Mouse (Mus musculus) forebrain, embryonic 10.5 days (tissue): Measurements from ENCODE around the gene Ptpa. TPM values are rescaled to one million over a fixed set of nuclear protein-coding genes. Genes with fewer than 3 reads are reported as not detected.
A peak's percentile ranks its signal among the peaks of the same experiment; 100 is the strongest.

Experiments used
- DNase-seq: peaks from one replicate; pipeline ENCODE4 v3.0.0-alpha.2; 2017; ENCODE audit warnings: low spot score; ENCODE audit errors: extremely low spot score
- H3K27ac ChIP-seq: fragments of 300-500 bp; sonication (generic); 2 replicates; pipeline ENCODE4 v1.5.1; 2016; ENCODE audit warnings: mild to moderate bottlenecking
- H3K27me3 ChIP-seq: fragments of 300-500 bp; sonication (generic); 2 replicates; pipeline ENCODE4 v1.6.1; 2016; ENCODE audit warnings: mild to moderate bottlenecking; ENCODE audit not compliant: poor library complexity, severe bottlenecking
- H3K36me3 ChIP-seq: fragments of 300-500 bp; sonication (generic); replicated peaks from 2 replicates; pipeline ENCODE4 v1.6.1; 2016; ENCODE audit warnings: mild to moderate bottlenecking, moderate library complexity
- H3K4me1 ChIP-seq: fragments of 300-500 bp; sonication (generic); 2 replicates; pipeline ENCODE4 v1.6.1; 2016
- H3K4me3 ChIP-seq: fragments of 300-500 bp; sonication (generic); 2 replicates; pipeline ENCODE4 v1.5.1; 2016; ENCODE audit warnings: mild to moderate bottlenecking, moderate library complexity
- H3K9me3 ChIP-seq: fragments of 300-500 bp; sonication (generic); 2 replicates; pipeline ENCODE4 v1.6.1; 2016; ENCODE audit warnings: mild to moderate bottlenecking, moderate library complexity
- WGBS: fragments of 180-500 bp; shearing (Covaris S2); methylation state at CpG from one replicate; pipeline ENCODE4 v1.1.7; 2016; 5-methylcytosine and 5-hydroxymethylcytosine counted together
- polyA plus RNA-seq: library from polyadenylated mRNA; unstranded; fragments of >200 nt; fragmentation: Nextera tagmentation; extraction: Ambion mirVana; gene quantifications from 2 replicates; pipeline ENCODE4 v1.2.1, GENCODE M21; 2016

Ptpa gene
- polyA plus RNA-seq = 149 and 165 TPM in 2 replicates

DNA sequence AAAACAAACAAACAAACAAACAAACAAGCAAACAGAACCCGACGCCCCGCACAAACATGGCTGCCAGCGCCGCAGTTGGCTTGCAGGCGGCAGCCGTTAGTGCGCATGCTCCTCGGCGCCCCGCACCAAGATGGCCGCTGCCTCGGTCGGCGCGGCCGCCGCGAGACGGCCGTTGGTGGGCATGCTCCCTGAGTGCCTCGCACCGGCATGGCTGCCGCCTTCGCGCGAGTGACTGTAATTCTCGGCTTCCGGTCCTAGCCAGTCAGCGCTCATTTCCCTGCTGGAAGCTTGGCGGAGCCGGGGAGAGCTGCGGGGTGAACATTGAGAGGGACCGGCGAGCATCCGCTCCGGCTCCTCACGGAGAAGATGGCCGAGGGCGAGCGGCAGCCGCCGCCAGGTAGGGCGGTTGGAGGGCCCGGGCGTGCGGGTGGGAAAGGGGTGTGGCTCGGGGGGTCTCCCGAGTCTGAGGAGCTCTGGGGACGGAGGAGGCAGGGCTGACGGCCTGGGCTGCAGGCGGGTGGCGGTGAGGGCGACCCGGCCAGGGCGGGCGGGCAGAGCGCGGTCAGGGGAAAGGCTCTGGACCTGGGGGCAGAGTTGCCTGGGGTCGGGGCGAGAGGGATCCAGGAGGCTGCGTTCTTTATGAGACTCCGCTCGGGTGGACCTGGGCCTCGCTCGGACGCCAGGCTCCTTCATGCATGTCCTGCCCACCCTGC is at the start of gene Ptpa:
Ptpa (plus strand) TSS at position 104 of the 713 bp plus-strand sequence.
- Histone ChIP-seq H3K36me3 (peaks cover 14% of the 10 kb centered on the region), H3K27ac (peak within 1 kb of the TSS; percentile 99), H3K4me1 (peaks cover 55% of the 10 kb centered on the region), H3K9me3 (no peaks in the 10 kb centered on the region), H3K4me3 (peak within 1 kb of the TSS; percentile 89), H3K27me3 (peaks cover 23% of the 10 kb centered on the region)
- WGBS = under 1% methylated on average over 67 of the region's 67 CpGs
- peak; percentile 92 for DNase-seq

DNA sequence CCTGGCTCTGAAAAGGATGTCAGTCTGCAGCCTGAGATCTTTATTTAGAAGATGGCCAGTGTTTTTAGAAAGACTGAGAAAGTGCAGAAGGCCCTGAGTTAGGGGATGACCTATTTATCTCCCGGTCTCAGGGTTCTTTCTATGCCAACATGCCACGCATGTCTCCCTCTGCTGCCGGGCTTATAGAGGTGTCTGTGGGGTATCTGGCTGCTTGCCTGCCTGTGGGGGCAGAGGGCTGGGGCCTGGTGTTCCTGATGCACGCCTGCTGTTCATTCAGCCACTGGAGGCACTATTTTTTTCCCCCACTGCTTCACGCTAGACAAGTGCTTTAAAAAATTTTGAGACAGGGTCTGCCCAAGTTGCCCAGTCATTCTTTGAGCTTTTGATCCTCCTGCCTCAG is 49.6 kb upstream of the Ptpa start:
- peaks cover 52% of the 10 kb centered on the region for H3K36me3 ChIP-seq
- DNase-seq = no peak
- H3K4me1 ChIP-seq = peaks cover 18% of the 10 kb centered on the region
- 0 out of 2 replicates have a peak overlapping the region, but pooled peaks have one; percentile 5 for H3K4me3 ChIP-seq
- no peaks in the 10 kb centered on the region for H3K27me3 ChIP-seq
- H3K9me3 ChIP-seq = no peaks in the 10 kb centered on the region
- no peak overlapping the region for H3K27ac ChIP-seq
- 82% methylated on average over 5 of the region's 5 CpGs for WGBS

DNA sequence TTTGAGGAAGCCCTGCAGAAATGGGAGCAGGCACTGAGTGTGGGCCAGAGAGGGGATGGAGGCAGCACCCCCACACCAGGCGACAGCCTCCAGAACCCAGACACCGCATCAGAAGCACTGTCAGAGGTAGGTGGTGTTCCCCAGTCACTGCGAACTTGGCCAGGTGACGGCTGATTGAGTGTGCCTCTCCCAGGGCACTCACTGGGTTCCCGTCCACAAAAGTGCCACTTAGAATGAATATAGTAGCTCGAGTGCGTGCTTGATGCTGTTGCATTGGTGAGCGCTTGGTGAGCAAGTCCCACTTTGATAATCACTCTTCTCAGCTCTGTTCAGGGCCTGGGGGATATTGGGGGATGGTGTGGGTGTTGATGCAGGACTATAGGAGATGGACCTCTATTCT is 44.3 kb upstream of the Ptpa start:
- no peak overlapping the region for H3K4me3 ChIP-seq
- DNase-seq = no peak
- no peaks in the 10 kb centered on the region for H3K27me3 ChIP-seq
- no peaks in the 10 kb centered on the region for H3K9me3 ChIP-seq
- H3K4me1 ChIP-seq = no peaks in the 10 kb centered on the region
- H3K27ac ChIP-seq = no peak overlapping the region
- WGBS = 95% methylated on average over 8 of the region's 8 CpGs
- H3K36me3 ChIP-seq = peaks cover 98% of the 10 kb centered on the region

DNA sequence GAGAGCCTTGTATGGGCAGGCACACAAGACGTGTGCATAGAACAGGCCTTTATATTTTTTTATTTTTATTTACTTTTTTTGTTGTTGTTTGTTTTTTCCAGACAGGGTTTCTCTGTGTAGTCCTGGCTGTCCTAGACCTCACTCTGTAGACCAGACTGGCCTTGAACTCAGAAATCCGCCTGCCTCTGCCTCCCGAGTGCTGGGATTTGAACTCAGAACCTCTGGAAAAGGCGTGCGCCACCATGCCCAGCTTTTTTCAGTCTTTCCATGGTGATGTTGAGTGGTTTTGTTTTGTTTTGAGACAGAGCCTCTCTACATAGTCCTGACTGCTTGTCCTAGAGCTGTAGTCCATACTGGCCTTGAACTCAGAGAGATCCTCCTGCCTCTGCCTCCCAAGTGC is 43.1 kb upstream of the Ptpa start:
- Histone ChIP-seq H3K4me3 (no peak overlapping the region), H3K36me3 (peaks cover 98% of the 10 kb centered on the region), H3K27me3 (no peaks in the 10 kb centered on the region), H3K4me1 (no peaks in the 10 kb centered on the region), H3K27ac (no peak overlapping the region), H3K9me3 (no peaks in the 10 kb centered on the region)
- DNase-seq = no peak
- 95% methylated on average over 5 of the region's 5 CpGs for WGBS

DNA sequence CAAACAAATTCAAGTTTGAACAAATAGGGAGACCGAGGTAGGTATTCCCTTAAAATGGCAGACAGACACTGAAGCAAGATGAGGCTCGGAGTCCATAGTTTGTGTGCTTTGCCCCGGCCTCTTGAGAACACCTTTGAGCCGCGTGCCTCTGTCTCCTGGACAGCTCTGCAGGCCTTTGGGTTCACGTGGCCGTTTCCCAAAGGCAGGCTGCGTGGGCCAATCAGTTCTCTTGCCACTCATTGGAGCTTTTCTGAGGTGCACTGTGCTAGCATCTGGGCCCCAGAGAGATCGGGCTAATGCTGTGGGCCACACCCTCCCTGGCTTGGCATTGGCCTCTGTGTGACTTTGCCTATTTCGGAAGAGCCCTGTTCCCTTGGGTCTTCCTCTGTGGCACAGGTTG is 39.9 kb upstream of the Ptpa start:
- 93% methylated on average over 10 of the region's 10 CpGs for WGBS
- H3K36me3 ChIP-seq = peaks cover 97% of the 10 kb centered on the region
- DNase-seq = no peak

DNA sequence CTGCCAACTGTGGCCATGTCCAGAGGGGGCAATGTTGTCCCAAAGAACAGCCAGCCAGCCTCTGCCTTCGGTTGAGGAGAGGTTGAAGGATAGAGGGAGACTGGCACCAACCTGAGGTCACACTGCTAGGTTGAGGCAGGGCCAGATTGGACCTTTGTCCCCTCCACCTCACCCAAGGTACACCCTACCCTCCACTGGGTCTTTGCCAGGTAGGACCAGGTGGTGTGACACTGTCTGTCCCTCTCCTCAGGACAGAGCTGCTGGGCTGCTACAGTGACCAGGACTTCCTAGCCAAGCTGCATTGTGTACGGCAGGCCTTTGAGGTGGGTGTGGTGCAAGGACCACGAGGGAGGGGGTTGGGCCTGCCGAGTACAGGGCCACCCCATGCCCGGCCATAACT is 38.1 kb upstream of the Ptpa start:
- no peak overlapping the region for H3K4me3 ChIP-seq
- H3K4me1 ChIP-seq = no peaks in the 10 kb centered on the region
- H3K27me3 ChIP-seq = no peaks in the 10 kb centered on the region
- H3K36me3 ChIP-seq = peaks cover 97% of the 10 kb centered on the region
- 93% methylated on average over 5 of the region's 5 CpGs for WGBS
- H3K9me3 ChIP-seq = no peaks in the 10 kb centered on the region
- H3K27ac ChIP-seq = no peak overlapping the region
- no peak for DNase-seq

More for the DNA sequence above, 39.9 kb upstream of the Ptpa start:
- Histone ChIP-seq H3K4me1 (no peaks in the 10 kb centered on the region), H3K27ac (no peak overlapping the region), H3K4me3 (no peak overlapping the region), H3K9me3 (no peaks in the 10 kb centered on the region), H3K27me3 (no peaks in the 10 kb centered on the region)

DNA sequence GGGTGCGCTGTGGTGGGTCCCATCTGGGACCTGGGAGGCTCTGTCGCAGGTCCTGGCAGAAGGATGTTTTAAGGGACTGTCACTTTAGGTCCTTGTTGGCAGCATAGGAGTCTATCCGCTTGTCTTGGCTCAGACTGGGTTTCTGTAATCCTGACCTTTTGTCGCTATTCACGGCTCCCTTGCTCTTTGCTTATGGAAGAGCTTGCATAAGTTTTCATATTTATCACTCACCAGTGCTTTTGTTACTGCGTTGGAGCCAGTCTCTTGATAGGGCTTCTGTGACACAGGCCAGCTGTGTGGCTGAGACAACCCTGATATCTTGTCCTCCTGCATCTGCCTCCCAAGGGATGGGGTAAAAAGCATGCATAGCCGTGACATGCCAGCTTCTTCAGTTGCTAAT is 36.5 kb upstream of the Ptpa start:
- Histone ChIP-seq H3K36me3 (peaks cover 97% of the 10 kb centered on the region), H3K9me3 (no peaks in the 10 kb centered on the region), H3K4me3 (no peak overlapping the region), H3K27me3 (no peaks in the 10 kb centered on the region), H3K27ac (no peak overlapping the region), H3K4me1 (no peaks in the 10 kb centered on the region)
- DNase-seq = no peak
- WGBS = 94% methylated on average over 7 of the region's 7 CpGs

DNA sequence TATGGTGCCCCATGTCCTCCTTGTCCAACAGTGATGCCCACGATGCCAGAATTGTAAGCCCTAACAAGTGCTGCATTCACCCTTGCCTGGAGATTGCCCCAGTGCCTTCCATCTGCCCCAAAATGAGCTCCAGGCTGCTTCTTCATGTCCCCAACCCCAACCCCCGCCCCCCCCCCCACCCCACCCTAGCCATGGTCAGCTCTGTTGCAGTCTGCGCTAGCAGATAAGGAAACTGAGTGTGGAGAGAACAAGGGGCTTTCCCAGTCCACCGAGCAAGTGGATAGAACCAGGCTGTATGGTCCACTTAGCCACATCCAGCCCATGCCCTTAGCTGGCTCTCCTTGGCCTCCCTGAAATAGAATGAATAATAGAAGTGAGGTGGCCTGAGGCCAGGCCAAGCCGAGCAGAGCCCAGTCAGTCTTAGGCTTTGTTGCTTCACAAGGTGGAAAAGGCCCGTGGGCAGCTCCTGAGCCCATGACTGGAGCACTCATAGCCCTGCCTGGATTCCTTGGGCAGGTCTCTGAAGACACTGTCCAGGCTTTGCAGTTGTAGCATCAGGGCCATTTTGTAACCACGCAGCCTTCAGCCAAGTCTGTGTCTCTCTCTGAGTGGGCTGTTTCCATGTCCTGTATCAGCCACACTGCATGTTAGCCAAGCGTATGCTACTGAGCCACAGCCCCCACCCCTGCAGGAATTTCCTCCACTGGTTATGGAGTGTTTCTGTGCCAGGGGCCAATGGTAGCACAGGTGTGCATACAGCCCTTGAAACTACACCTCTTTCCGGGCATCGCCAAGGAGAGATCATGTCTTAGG is 35.1 kb upstream of the Ptpa start:
- 93% methylated on average over 10 of the region's 10 CpGs for WGBS
- DNase-seq = no peak
- peak overlapping the region; percentile 48; the same call in 1 of the 2 replicates for H3K27ac ChIP-seq
- H3K27me3 ChIP-seq = no peaks in the 10 kb centered on the region
- peaks cover 99% of the 10 kb centered on the region for H3K36me3 ChIP-seq
- no peak overlapping the region for H3K4me3 ChIP-seq
- no peaks in the 10 kb centered on the region for H3K4me1 ChIP-seq
- H3K9me3 ChIP-seq = no peaks in the 10 kb centered on the region

DNA sequence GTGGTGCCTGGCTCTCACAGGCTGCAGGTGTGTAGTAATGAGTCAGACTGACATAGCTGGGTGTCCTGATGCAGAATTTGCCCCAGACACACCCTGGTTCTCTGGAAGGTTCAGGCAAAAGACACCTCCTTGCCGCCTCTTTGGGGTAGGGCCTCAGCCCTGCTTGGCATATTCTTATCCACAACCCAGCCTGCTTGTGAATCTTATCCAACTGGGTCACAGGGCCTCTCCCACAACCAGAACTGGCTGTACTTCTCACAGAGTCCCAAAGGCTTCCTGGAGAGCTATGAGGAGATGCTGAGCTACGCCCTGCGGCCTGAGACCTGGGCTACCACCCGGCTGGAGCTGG is 34.5 kb upstream of the Ptpa start:
- Histone ChIP-seq H3K27me3 (no peaks in the 10 kb centered on the region), H3K9me3 (no peaks in the 10 kb centered on the region), H3K4me3 (no peak overlapping the region), H3K4me1 (no peaks in the 10 kb centered on the region), H3K27ac (peak overlapping the region; percentile 48; the same call in 1 of the 2 replicates), H3K36me3 (peaks cover 94% of the 10 kb centered on the region)
- DNase-seq = no peak
- WGBS = 93% methylated on average over 4 of the region's 4 CpGs

DNA sequence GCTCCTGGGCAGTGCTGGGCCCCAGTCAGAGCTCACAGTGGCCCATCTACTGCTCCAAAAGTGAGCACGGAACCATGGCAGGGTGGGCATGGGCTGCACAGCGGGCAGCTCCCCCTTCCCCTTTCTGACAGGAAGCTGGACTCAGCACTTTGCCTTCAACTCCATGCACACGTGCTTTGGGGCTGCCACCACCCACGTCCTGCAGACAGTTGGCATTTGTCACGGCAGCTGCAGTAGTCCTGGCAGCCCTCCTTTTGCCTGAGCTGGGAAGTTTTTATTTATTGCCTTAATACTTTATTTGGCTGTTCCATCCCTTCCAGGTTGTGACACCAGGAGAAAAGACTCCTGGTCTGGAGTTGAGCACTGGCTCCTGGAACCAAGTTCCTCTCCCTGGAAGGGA is 31.0 kb upstream of the Ptpa start:
- WGBS = 86% methylated on average over 5 of the region's 5 CpGs
- Histone ChIP-seq H3K36me3 (peaks cover 60% of the 10 kb centered on the region), H3K27me3 (no peaks in the 10 kb centered on the region), H3K9me3 (no peaks in the 10 kb centered on the region), H3K27ac (no peak overlapping the region), H3K4me1 (no peaks in the 10 kb centered on the region), H3K4me3 (0 out of 2 replicates have a peak overlapping the region, but pooled peaks have one; percentile 5)
- no peak for DNase-seq

DNA sequence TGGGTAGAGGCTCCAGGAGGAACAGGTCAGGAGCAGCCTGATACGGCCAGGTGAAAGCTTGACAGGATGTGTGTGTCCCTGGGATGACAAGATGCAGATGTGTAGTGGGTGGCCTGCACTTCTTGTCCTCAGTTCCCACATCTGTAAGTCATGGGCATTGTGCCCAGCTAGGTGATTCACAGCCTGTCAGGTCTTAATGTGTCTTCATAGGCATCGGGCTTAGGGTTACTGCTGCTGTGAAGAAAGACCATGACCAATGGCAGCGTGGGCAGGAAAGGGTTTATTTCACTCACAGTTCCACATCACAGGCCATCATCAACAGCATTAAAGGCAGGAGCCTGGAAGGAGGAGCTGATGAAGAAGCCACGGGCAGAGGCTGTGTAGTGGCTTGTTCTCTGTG is 30.2 kb upstream of the Ptpa start:
- no peak overlapping the region for H3K27ac ChIP-seq
- H3K27me3 ChIP-seq = no peaks in the 10 kb centered on the region
- no peak overlapping the region for H3K4me3 ChIP-seq
- H3K4me1 ChIP-seq = peaks cover 1% of the 10 kb centered on the region; the same call in 1 of the 2 replicates
- H3K9me3 ChIP-seq = no peaks in the 10 kb centered on the region
- H3K36me3 ChIP-seq = peaks cover 53% of the 10 kb centered on the region
- 91% methylated on average over 4 of the region's 4 CpGs for WGBS
- no peak for DNase-seq

DNA sequence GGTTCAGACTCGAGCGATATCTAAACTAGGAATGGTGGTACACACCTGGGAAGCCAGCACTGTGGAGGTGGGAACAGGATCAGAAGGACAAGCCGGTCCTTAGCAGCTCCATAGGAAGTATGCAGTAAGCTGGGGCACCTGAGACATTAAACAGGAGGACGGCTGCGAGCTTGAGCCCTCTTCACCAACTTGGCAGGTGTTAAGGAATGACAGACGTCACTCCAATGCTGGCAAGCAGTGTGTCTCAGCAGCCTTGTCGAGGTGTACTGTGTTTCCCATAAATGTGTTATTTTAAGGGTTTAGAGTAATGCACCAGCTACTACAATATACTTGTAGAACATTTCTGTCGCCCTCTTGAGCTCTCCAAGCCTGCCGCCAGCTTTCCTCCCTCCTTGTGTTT is 28.9 kb upstream of the Ptpa start:
- Histone ChIP-seq H3K4me1 (peaks cover 14% of the 10 kb centered on the region), H3K4me3 (no peak overlapping the region), H3K36me3 (peaks cover 39% of the 10 kb centered on the region), H3K27ac (no peak overlapping the region), H3K9me3 (no peaks in the 10 kb centered on the region), H3K27me3 (no peaks in the 10 kb centered on the region)
- DNase-seq = no peak
- WGBS = 90% methylated on average over 9 of the region's 9 CpGs

DNA sequence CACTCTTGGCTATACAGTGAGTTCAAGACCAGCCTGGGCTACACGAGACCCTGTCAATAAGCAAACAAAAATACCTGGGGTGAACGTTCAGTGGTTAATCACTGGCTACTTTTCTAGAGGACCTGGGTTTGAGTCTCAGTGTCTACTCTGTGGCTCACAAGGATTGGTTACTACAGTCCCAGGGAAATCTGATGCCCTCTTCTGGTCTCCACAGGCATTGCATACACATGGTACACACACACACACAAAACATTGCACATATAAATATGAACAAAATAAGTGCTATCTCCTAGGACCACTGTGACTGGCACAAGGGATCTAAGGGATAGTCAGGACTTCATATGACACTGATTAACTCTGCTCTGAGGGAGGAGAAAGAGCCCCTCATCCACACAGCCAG is 26.8 kb upstream of the Ptpa start:
- Histone ChIP-seq H3K27ac (no peak overlapping the region), H3K36me3 (peaks cover 23% of the 10 kb centered on the region), H3K9me3 (no peaks in the 10 kb centered on the region), H3K4me3 (no peak overlapping the region), H3K27me3 (no peaks in the 10 kb centered on the region), H3K4me1 (peaks cover 27% of the 10 kb centered on the region)
- WGBS = 97% methylated on average over 2 of the region's 2 CpGs
- no peak for DNase-seq
